Mouse (Mus musculus): ENCODE measurements at regions not wholly inside any gene's neighbourhood (a gene's known extent, or its start where the extent isn't known, plus 50 kb on each side); places are given as distances from the start of the nearest gene placed in this dataset.
A peak's percentile ranks its signal among the peaks of the same experiment; 100 is the strongest.

DNA sequence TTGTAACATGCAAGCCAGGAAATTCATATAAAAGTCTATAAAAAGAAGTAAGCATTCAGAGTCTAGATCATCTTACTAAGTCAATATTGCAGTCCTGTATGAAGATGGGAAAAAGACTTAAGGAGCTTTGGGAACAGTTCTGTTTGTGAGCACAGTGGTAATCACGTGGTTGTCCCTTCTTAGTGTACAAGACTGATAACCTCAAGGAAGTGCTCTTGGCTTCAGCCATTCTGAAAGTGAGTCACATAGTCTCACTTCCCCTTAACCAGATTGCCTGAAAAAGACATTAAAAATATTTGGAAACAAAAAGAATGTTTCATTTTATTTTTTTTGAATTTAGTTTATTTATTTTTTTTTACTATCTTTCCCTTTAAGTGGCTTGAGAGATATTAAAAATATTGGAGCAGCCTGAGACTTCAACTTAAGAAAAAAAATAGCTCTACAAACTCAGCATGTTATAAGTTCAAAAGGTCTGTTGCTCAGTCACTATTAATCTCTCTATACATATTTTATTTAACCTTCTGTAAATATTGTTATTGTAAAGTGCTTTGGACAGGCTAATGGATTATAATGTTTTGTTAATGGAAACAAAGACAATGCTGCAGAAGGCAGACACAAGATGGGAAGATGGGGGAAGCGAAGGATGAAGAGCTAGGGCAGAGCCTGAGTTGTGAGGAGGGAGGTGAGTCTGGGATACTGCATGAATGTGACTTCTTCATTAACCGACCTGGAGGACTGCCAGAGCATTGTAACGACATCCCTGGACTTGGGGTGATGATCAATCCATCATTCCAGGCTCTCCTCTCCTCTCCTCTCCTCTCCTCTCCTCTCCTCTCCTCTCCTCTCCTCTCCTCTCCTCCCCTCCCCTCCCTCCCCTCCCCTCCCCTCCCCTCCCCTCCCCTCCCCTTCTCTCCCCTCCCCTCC lies 300.2 kb upstream of the Mpdz start:
- DNase-seq (ENCODE audit: low spot score in 2 of 2): no peak

DNA sequence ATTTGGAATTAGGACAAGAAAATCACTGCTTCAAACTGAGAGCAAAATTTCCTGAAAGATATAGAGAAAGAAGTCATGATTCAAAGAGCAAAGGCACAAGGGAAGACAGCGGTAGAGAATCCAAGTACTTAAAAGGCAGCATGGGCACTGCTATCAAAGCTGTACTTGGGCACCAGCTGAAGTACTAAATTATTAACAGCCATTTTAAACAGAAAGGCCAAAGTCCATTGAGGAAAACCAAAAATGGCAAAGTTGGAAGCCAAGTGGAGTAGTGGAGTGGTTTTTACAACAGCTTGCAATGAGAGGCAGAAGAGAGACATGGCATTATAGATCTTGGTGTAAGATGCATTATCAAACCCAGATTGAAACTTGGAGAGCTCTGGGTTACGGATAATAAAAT lies 291.8 kb upstream of the Mpdz start:
- DNase-seq (ENCODE audit: low spot score in 2 of 2): no peak

GRCm38 (mm10) chr4:81730386-81730785 lies 287.8 kb upstream of the Mpdz start:
- no peak for DNase-seq (ENCODE audit: low spot score in 2 of 2)

DNA sequence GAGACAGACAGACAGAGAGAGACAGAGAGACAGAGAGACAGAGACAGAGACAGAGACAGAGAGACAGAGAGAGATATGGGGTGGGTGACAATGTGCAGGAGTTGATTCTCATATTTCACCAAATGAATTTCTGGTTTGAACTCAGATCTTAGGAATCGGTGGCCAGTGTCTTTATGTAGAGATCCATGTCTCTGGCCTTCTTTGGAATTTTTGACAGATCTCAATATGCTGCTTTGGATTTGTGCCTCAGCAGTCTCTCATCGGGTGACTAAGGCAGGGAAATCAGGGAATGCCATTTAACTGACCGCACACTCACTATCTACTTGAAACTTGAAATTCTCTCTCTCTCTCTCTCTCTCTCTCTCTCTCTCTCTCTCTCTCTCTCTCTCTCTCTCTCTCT lies 286.3 kb upstream of the Mpdz start:
- DNase-seq (ENCODE audit: low spot score in 2 of 2): no peak

GRCm38 (mm10) chr4:81727735-81728581 lies 285.3 kb upstream of the Mpdz start:
- peak in 1 of 2 experiments; percentile 38 for DNase-seq (ENCODE audit: low spot score in 2 of 2)

GRCm38 (mm10) chr4:81726761-81727723 lies 284.4 kb upstream of the Mpdz start:
- peak; percentile 50 to 54 for DNase-seq (ENCODE audit: low spot score in 2 of 2)

DNA sequence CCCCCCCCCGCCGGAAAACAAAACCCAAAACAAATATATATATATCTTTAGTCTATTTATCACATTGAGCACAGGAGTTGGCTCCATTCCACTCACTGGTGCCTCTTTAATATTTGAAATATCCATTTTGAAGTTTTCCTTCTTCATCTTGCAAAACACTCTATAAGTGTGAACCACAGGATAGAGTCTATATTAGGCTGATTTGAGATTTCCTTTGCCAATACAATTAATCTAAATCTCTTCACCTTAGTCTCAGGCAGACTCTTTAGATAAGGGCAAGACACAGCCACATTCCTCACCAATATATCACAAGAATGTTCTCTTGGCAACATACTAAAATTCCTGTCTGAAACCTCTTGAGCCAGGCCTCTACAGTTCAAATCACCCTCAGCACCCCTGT lies 282.1 kb upstream of the Mpdz start:
- no peak for DNase-seq (ENCODE audit: low spot score in 2 of 2)

DNA sequence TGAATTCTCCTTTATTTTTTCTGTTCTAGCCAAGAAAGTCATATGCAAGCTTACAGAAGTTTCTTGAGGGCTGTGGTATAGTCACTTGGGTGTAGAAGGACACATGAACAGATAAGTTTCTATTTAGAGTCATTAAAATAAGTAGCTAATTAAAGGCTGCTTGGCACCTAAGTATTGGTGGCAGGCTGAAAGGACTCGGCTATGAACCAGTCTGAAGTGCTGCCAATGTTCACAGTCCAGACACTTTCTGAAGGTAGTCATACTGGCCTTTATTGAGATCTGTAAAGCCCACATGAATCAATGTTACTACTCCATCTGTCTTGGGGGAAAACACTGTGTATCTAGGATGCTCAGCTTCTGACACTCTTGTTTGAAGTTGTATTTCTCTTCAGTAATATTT lies 269.8 kb upstream of the Mpdz start:
- DNase-seq (ENCODE audit: low spot score in 2 of 2): peak in 1 of 2 experiments; percentile 12

DNA sequence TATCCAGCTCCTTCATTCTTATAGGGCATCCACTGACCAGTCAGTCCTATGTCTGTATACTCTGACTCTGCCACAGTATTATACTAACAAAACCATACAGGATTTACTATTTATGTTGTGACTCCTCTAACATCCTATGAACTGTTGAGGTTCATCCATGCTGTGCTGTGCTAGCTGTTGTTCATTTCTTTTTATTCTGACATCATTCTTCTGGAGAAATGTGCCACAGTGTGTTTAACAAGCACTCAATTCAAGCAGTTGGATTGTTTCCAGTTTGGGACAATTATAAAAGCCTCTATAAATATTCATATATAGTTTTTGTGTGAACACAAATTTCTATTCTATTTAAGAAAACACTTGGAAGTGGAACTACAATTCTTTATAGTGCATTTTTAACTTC lies 252.6 kb upstream of the Mpdz start:
- no peak for DNase-seq (ENCODE audit: low spot score in 2 of 2)

DNA sequence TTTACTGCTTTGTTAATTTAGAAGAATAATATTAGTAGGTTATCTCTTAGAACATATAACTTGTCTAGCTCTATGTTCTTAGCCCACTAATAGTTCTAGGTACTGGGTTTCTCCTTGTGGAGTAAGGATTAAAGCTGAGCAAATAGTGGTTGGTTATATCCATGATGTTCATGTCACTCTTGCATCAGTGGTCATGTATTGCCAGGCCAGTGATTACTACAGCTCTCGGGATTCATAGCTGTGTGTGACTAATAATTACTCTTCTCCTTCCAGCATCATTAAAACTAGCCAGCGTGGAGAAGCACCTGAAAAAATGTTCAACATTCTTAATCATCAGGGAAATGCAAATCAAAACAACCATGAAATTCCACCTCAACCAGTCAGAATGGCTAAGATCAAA lies 234.6 kb upstream of the Mpdz start:
- DNase-seq (ENCODE audit: low spot score in 2 of 2): no peak

DNA sequence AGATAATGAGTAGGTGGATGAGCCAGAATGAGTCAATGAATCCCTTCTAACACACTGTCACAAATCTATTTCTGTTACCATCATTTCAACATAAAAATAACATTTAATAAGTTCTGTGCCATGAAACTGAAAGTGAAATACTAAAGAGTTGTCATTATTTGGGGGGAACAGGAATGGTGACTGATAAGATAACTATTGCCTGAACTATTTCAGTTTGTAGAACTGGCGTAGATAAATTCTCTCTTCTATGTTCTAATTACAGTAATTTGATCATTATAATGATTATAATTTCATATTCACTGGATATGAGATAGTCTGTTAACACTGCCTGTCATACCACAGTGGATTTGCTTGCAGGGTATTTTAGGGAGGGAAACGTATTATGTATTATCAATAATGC lies 232.3 kb upstream of the Mpdz start:
- DNase-seq (ENCODE audit: low spot score in 2 of 2): no peak

- DNase-seq (ENCODE audit: low spot score in 2 of 2): no peak
Measured at GRCm38 (mm10) chr4:81673398-81674265, 231.0 kb upstream of the Mpdz start.

- no peak for DNase-seq (ENCODE audit: low spot score in 2 of 2)
Measured at GRCm38 (mm10) chr4:81671986-81672385, 229.4 kb upstream of the Mpdz start.

- no peak for DNase-seq (ENCODE audit: low spot score in 2 of 2)
Measured at GRCm38 (mm10) chr4:81669181-81669580, 226.6 kb upstream of the Mpdz start.

DNA sequence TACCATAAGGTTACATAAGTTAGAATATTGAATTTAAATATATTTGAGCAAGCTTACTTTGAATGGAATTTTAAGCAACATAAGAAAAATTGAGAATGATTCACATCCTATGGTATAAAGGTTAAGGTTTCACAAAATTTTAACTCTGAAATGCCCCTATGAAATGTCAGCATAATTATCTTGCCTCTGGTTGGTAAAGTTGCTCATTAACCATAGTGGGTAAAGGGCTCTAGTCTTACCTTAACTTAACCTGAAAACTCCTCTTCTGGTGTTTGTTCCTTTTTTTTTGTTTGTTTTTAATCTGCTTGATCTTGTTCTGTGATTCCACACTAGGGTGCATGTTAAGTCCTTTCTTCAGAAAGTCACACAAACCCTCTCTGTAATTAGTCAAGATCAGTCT lies 218.5 kb upstream of the Mpdz start:
- DNase-seq (ENCODE audit: low spot score in 2 of 2): no peak

DNA sequence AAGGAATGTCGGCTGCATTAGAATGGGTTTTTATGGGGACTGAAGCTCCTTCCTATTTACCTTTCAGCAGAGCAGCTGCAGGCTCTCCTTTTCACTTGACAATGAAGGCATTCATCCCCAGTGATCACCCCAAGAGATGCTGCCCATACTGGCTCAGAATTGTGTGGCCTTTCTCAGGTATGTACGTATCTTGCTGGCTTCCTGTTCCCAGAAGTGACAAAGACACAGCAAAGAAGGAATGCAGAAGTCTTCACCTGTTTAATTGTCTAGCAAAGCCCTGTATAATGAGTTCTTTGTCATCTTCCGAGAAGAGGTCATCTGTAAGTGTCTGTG lies 185.8 kb upstream of the Mpdz start:
- no peak for DNase-seq (ENCODE audit: low spot score in 2 of 2)

DNA sequence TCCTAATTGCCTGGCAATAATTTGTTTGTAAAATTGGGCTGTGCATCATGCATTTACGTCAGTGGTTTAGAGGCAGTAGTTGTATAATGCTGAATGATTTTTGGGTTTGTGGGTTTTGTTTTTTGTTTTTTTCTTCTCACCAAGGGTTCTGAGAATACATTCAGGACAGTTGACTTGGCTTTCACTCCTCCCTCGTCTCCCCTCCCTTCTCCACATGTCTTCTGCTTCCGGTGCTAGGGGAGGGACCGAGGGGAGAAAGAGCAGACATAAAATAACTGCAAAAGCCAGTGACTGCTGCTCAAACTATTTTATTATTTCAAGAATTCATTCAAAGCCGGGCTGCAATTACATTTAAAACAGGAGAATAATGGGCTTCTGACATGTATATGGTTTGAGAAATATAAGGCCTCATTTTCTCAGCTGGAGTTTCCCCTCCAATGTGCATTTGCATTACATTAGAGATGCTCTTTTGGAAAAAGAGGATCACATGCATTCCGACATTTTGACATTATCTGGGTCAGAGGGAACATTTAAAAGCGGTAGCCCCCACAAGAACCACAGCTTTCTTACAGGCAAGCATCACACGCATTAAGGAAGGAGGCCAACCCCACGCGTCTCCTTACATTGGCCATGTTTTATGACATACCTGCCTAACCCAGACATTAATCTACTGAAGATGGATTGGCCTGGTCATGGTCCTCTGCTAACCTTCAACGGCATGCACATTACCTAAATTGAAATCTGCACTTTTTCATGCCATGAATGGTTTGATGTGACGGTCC lies 185.3 kb upstream of the Mpdz start:
- no peak for DNase-seq (ENCODE audit: low spot score in 2 of 2)

- no peak for DNase-seq (ENCODE audit: low spot score in 2 of 2)
Measured at GRCm38 (mm10) chr4:81625348-81625934, 182.8 kb upstream of the Mpdz start.

GRCm38 (mm10) chr4:81624111-81624510 lies 181.5 kb upstream of the Mpdz start:
- no peak for DNase-seq (ENCODE audit: low spot score in 2 of 2)

Measured in layer of hippocampus, postnatal 14 days (tissue).